In the genomic region with DNA sequence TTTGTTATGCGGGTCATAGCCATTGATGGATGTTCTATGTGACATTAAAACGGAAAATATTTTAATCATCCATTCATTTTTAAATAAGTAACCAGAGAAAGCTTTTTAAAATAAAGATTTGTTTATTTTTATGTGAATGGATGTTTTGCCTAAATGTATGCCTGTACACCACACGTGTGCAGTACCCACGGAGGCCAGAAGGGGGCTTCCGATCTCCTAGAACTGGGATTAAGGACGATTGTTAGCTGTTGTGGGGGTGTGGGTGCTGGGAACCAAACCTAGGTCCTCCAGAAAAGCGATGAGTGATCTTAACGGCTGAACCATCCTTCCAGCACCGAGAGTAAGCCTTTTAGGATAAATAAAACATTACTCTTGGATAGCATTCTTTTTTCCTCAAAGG, we compare ENCODE assay signal across 20 mouse cellular contexts. TPM values are rescaled to one million over a fixed set of nuclear protein-coding genes. Genes with fewer than 3 reads are reported as not detected.
A peak's percentile ranks its signal among the peaks of the same experiment; 100 is the strongest.
DNase-seq lines count a peak whose midpoint lies in the region; ATAC-seq and TF ChIP-seq lines count a peak whose summit lies in the region.
"Had no signal": no experiment of that assay in that cellular context is flagged by ENCODE, and none has a peak within 500 bp of the region (broad histone marks: within the 10 kb centered on the region; RNA-seq: fewer than 3 reads in every experiment).

No protein-coding gene starts in this region.

- no peaks in the 10 kb centered on the region for H3K36me3 ChIP-seq in stomach, postnatal 0 days (ENCODE audit: control insufficient read depth, insufficient read depth, low read length)
- H3K36me3 ChIP-seq: hindbrain, embryonic 12.5 days; lung, embryonic 15.5 days; midbrain, embryonic 13.5 days had no signal

- ATAC-seq in stomach, postnatal 0 days (ENCODE audit: low FRiP score, low TSS enrichment): no peak
- ATAC-seq: forebrain, embryonic 16.5 days; intestine, embryonic 16.5 days; midbrain, embryonic 13.5 days had no signal

- no peak overlapping the region for H3K27ac ChIP-seq in layer of hippocampus, adult 2 months
- H3K27ac ChIP-seq in stomach, postnatal 0 days (replicated peaks): no peak overlapping the region
- H3K27ac ChIP-seq: hindbrain, embryonic 12.5 days; kidney, postnatal 0 days; lung, embryonic 15.5 days; midbrain, embryonic 13.5 days had no signal

- no peak for DNase-seq in layer of hippocampus, adult 2 months (ENCODE audit: low spot score in 2 of 2)
- no peak for DNase-seq in layer of hippocampus, adult 9-11 months
- DNase-seq in thymus, postnatal 14 days: peak; percentile 5
- DNase-seq in thymus, postnatal 10 days (ENCODE audit: low spot score in 2 of 2): no peak
- peak; percentile 32 for DNase-seq in NIH3T3 (ENCODE audit: low read depth)
- no peak for DNase-seq in stomach, postnatal 0 days (ENCODE audit: low spot score)
- no peak for DNase-seq in layer of hippocampus, postnatal 36 days
- DNase-seq: adrenal gland, adult 8-10 months; cerebellum, adult 11 months; cerebellum, postnatal 36 days; heart, adult 18-20 months had no signal

- no peak overlapping the region for H3K4me2 ChIP-seq in stomach, postnatal 0 days (replicated peaks; ENCODE audit: low read depth)
- H3K4me2 ChIP-seq: hindbrain, embryonic 12.5 days; lung, embryonic 15.5 days; midbrain, embryonic 13.5 days had no signal

- no peak overlapping the region for H3K4me3 ChIP-seq in layer of hippocampus, adult 2 months
- no peak overlapping the region for H3K4me3 ChIP-seq in stomach, postnatal 0 days (ENCODE audit: low read depth, low read length)
- H3K4me3 ChIP-seq: erythroblast, embryonic 14.5 days; hindbrain, embryonic 12.5 days; lung, embryonic 15.5 days; midbrain, embryonic 13.5 days had no signal

- no peaks in the 10 kb centered on the region for H3K27me3 ChIP-seq in stomach, postnatal 0 days (ENCODE audit: control insufficient read depth, insufficient read depth, low read length)
- H3K27me3 ChIP-seq: hindbrain, embryonic 12.5 days; lung, embryonic 15.5 days; midbrain, embryonic 13.5 days had no signal

- H3K9me3 ChIP-seq in stomach, postnatal 0 days (ENCODE audit: control insufficient read depth, low read length): no peaks in the 10 kb centered on the region
- H3K9me3 ChIP-seq: hindbrain, embryonic 12.5 days; lung, embryonic 15.5 days; midbrain, embryonic 13.5 days had no signal

- no peak overlapping the region for H3K9ac ChIP-seq in stomach, postnatal 0 days (ENCODE audit: low read length)
- H3K9ac ChIP-seq: hindbrain, embryonic 12.5 days; lung, embryonic 15.5 days; midbrain, embryonic 13.5 days had no signal

- H3K4me1 ChIP-seq in stomach, postnatal 0 days (replicated peaks; ENCODE audit: control insufficient read depth, insufficient read depth): no peaks in the 10 kb centered on the region
- H3K4me1 ChIP-seq: hindbrain, embryonic 12.5 days; lung, embryonic 15.5 days; midbrain, embryonic 13.5 days had no signal

- WGBS in stomach, postnatal 0 days: 87% methylated on average over 9 of the region's 9 CpGs

- peak; percentile 51 for TF ChIP-seq CTCF in layer of hippocampus, adult 2 months (conservative IDR thresholded peaks at IDR 0.05)
- peak; percentile 33 for TF ChIP-seq CTCF in stomach, postnatal 0 days (IDR thresholded peaks at IDR 0.05; ENCODE audit: low read depth)

- no peak for TF ChIP-seq EP300 in stomach, postnatal 0 days (optimal IDR thresholded peaks at IDR 0.05)

RNA-seq across cellular contexts. Expression of gene Aox3, which starts 26.1 kb away (rescaled TPM):
- total RNA-seq in layer of hippocampus, adult 2 months (2021): 1 to 10 TPM; 2.5 to 2.9 TPM
- polyA plus RNA-seq in stomach, postnatal 0 days (2015; fragmentation: Nextera tagmentation; extraction: Ambion mirVana): 0.62 and 0.70 TPM in 2 replicates
- total RNA-seq in layer of hippocampus, postnatal 36 days (2021): 1 to 10 TPM; 1.7 to 2.8 TPM
- total RNA-seq: megakaryocyte progenitor cell, adult 5-6 weeks; neutrophil, adult 5-6 weeks had no signal
- polyA plus RNA-seq: erythroblast, embryonic 14.5 days; hindbrain, embryonic 12.5 days had no signal

Comparison
In these comparisons a context has a peak if more than half of its experiments do, and no peak if none do; other contexts are left out.
1. DNase-seq: peak in thymus, postnatal 14 days (single experiment) and NIH3T3 (single experiment); none in layer of hippocampus, adult 2 months (0 of 2), layer of hippocampus, adult 9-11 months (single experiment), thymus, postnatal 10 days (0 of 2), stomach, postnatal 0 days (single experiment) and layer of hippocampus, postnatal 36 days (0 of 2).